Mouse (Mus musculus) thymus, postnatal 4 days (tissue): ENCODE measurements around the gene Cnfn.
"Not testable (repeated sequence)": the region's sequence is repeated elsewhere in the genome, so short reads cannot be mapped to it uniquely, and the experiment has no call there.

ENCODE experiments used
- DNase-seq: peaks from one replicate; pipeline ENCODE4 v3.0.0; 2021

Cnfn gene

DNA sequence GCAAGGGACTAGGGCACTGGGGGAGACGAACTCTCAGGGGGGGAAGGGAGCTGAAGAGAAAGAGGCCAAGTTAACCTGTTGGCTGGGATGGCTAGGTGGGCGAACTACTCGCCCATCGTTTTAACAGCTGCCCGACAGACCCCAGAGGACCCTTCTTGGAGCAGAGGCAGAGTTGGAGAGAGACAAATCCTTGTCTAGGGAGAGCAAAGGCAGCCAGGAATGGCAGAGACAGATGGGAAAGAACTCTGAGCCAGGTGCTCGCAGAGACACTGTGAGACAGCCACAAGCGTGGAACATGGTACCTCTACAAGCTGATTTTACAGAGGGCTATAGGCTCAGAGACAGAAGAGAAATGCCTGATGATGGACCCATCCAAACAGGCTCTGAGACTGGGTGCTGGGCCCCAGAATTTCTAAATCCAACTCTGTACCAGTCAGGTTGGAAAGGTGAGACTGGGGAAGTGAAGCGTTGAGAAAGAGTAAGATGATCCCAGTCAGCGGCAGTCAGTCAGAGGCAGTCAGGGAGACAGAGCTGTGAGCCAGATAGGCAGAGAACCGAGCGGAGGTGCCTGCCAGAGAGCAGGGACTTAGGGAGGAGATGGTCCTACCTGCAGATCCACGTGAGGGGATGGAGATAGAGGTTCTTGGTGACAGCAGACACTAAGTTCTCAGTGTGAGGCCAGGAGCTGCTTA lies at the start of gene Cnfn:
Gene Cnfn (minus strand): TSS at position 667 of the 692 bp plus-strand sequence.
- DNase-seq, result no peak

DNA sequence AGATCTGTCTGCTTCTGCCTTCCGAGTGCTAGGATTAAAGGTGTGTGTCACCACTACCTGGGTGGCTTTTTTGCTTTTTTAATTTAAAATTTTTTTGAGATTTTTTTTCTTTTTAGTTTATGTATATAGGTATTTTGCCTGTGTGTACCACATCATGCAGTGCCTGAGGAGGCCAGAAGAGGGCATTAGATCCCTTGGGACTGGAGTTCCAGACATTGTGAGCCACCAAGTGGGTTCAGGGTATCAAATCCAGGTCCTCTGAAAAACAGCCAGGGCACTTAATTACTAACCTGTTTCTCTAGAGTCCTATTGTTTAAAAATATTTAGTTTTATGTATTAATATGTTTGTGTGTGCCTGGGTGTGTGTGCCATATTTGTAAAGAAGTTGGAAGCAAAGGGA lies 48.1 kb upstream of the Cnfn start:
- peak; percentile 71 for DNase-seq

DNA sequence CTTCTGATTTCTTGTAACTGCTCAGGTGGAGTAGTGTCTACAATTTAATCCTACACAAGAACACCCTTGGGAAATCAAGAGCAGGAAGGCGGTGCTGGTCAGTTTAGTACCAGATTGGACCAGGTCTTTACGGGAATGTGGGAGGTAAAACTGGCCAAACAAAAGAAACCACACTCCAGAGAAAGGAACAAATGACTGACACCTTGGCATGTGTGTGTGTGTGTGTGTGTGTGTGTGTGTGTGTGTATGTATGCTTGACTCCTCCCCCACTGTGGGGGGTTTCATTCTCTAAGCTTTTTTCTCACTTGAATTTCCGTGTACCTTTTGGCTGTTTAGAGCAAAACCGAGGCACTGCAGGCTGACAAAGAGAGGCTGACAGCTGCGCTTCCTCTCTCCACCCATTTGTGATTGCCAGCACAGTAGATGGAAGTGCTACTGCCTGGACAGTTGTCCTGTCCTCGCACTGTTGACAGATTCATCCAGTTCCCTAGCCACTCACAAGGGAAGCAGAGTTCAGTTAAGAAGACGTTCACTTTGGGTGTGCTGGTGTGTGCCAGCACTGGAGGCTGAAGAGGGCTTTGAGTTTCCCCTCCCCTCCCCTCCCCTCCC lies 43.4 kb upstream of the Cnfn start, which contains the start of gene Cxcl17:
Gene Cxcl17 (minus strand): TSS at position 54 of the 609 bp plus-strand sequence.
- DNase-seq, result no peak

GRCm38 (mm10) chr7:25411861-25412260 lies 42.3 kb upstream of the Cnfn start:
- no peak for DNase-seq

DNA sequence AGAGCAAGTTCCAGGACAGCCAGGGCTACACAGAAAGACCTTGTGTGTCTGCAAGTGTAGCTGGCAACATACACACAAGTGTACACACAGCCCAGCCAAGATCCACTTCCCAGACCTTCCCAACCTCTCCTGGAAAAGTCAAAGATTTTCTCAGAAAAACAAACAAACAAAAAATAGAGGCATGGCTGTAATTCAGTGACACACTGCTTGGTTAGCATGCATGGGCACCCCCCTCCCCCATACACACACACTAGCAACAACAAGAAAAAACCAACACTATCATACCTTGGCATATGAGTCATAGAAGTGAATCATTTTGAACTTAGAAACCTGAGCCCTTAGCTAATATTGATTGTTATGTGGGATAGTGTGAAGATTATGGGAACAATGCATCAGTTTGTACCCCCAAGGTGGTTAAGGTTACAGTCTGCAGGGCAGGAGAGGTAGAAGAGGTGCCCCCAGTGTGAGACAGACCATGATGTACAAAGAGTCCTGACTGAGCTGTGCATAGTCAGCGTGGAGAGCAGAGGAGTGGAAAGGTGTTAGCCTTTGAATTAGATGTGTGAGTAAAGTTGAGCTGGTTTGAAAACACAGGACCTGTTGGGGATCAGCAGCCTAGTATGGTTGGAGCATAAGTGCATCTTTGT lies 41.6 kb upstream of the Cnfn start:
- no peak for DNase-seq

DNA sequence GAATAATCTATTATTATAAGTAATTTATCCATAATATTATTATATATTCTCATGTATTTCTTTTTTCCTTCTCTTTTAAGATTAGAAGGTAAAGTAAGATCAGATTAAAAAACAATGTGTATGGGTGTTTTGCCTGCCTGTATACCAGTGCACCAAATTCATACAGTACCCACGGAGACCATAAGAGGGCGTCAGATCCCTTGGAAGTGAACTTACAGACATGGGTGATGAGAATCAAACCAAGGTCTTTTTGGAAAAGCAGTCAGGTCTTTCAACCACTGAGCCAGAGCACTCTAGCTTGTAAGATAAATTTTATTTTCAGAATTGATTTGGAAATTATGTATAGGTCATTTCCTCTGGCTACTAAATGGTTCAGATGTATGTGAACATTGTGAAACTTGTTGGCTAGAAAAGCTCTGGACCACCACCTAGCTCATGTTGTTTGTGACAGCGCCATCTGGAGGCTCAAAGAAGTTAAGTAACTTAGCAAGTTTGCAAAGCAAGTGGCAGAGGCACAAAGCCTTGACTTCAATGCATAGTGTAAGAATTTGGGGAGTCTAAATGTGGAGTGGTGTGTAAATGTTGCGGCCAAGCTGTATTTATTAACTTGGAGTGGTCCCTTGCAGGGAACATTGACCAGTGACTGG lies 39.7 kb upstream of the Cnfn start:
- DNase-seq, result peak; percentile 64

DNA sequence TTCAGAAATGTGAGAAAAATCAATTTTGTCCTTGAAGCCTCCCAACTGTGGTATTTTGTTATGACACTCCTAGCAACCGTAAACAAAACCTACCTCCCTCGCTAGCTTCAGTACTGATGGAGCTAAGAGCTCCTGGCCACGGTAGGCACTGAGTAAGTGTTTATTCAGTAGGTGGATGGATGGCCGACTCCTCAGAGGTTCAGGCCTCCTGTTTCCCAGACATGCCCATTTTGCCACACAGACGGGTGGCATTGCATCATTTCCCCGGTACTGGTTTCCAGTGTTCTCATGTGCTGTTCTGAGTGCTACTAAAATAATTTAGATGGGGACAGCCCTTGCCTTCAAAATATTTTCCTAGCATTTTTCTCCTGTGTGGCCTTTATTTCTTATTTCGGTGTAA lies 36.9 kb upstream of the Cnfn start:
- no peak for DNase-seq

DNA sequence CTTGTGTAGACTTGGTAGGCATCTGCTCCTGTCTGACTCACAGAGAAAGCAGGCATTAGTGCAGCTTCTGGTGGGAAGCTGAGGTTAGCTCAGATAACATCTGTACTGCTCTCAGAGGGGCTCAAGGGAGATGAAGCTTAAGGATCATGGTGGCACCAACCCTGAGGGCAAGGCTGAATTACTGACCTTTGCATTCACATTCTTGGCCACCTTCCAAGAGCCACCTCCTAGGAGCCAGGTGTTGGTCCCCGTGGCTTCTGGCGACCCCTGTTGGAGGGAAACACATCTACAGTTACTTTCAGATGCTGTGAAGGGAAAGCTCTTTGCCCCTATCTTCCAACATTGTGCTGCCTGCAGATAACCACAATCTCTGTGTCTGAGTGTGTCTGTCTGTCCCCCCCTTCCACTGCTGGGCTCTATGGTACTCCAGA lies 33.2 kb upstream of the Cnfn start:
- peak; percentile 71 for DNase-seq

- DNase-seq, result no peak
Observed at GRCm38 (mm10) chr7:25401986-25402385, 32.5 kb upstream of the Cnfn start.

DNA sequence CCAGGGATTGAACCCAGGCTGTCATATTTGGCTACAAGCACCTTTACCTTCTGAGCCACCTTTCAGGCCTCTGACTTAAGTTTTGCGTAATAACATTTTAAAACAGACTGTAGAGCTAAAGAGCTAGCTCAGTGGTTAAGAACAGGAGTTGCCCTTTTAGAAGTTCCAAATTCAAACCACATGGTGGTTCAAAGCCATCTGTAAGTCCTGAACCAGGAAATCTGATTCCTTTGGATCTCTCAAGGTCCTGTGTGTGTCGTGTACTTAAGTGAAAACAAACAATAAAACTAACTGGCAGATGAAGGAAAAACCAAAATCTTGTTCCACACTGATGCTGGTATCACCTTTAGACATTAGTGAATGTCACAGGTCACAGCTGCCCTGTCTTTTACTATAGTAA lies 32.0 kb upstream of the Cnfn start:
- no peak for DNase-seq

DNA sequence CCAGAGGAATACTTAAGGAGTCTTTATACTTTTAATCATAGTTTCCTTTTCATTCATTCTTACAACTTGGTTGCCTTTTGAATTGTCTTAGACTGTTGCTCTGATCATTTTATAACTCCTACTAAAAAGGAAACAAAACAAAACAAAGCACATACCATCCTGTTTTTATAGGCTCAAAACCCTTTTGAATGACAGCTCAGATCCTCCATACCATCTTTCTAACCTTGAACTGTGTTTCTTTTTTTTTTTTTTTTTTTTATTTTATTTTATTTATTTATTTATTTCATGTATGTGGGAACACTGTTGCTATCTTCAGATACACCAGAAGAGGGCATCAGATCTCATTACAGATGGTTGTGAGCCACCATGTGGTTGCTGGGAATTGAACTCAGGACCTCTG lies 29.5 kb upstream of the Cnfn start:
- DNase-seq, result not testable (repeated sequence)

DNA sequence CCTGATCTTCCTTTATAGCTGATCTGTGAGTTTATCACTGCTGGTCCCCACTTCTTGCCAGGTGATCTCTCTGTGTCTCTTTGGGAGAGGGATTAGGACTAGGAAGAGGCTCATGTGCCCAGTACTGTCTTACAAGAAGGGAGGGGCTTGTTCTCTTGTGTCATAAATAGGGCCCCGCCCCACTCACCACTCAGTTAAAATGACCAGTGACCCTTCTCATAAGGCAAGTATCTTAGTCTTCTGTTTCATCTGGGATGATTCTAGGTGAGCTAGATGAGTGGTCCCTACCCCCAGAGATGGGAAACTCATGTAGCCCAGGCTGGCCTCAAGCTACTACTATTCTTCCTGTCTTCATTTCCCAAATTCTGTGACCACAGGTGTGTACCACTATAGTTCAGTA lies 29.1 kb upstream of the Cnfn start, which contains the start of gene Lipe:
Gene Lipe (minus strand): TSS at position 101 of the 400 bp plus-strand sequence.
- no peak for DNase-seq

- DNase-seq, result no peak
Observed at GRCm38 (mm10) chr7:25396621-25397020, 27.1 kb upstream of the Cnfn start.

GRCm38 (mm10) chr7:25395558-25396521 lies 26.3 kb upstream of the Cnfn start:
- DNase-seq, result peak; percentile 97

DNA sequence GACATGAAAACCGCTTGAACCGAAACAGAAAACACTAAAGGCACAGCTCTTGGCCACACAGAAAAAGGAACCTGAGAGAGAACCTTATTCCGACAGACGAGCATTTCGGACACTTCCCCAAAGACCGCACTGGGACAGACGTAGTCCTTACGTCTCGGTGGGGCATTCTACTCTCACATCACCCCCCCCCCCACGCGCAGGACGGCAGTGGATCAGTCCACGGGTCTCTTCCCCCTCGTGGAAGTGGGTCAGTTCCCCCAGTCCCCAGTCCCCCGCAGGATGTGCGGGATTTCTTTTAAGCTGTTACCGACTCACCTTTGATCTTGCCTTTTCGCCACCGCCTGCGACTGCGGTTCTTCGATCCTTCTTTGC lies 25.6 kb upstream of the Cnfn start:
- no peak for DNase-seq

DNA sequence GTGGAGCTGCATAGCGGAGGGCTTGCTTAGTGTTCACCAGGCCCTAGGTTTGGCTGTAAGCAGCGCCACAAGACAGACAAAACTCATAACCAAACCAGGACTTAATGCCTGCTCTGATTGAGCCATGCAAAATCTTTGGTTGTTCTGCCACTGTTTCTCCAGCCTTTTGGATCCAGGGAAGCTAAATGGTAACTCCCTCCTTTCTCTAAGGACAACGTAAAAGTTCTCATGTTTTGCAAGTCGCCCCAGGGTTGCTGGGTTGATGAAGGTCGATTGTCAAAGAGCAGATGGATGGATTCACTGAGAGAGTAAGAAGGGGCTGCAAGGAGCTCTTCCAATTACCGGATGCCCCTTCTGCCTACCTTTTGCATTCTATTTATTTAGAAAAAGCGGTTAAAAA lies 25.2 kb upstream of the Cnfn start:
- no peak for DNase-seq

- DNase-seq, result no peak
Observed at GRCm38 (mm10) chr7:25393451-25394210, 24.1 kb upstream of the Cnfn start.

GRCm38 (mm10) chr7:25392851-25393250 lies 23.3 kb upstream of the Cnfn start:
- DNase-seq, result no peak

DNA sequence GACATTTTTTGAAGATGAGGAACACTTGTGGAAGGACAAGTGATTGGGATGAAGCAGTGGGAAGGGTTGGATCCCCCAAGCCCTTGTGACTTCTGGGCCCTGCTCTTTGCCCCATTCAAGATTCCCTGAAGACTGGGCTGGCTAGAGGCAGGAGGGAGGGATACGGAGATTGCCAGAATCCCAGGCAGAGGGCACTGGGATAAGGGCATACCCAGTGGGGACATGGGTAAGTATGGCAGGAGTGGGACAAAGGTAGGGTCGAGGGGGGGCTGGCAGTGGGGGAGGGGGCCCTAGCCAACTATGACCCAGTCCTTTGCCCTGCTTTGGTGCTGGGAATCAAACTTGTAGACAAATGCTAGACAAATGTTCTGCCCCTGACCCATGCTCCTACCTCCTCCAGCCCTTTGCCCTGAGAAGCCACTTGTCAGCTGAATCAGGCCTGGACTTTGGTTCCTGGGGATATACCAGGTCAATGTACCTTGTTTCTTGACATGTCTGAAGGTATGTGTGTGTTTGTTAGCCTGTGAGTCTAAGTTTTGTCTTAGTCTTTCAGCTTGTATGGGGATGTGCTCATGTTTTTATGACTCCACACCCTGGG lies 22.4 kb upstream of the Cnfn start:
- DNase-seq, result no peak

DNA sequence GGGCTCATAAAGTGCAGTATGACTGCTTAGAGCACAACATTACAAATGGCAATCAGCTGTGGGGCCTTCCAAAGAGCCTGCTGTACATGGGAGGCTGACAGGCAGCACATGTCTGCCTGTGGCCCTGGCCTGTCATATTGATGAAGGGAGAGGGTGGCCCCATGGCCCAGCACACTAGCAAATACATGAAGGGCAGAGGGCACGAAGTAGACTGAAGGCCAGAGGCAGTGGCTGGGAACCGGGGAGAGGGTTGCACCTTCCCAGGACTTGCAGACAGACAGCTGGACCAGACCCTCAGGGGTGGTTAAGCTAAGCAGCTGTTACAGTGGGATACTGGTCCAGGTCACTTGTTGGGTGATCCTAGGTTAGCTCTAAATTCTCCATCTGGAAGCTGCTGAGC lies 21.5 kb upstream of the Cnfn start:
- no peak for DNase-seq
